Mouse (Mus musculus) myocyte (in vitro differentiated cells): ENCODE measurements around the gene Myo18b.

ENCODE experiments used
- MYOG ChIP-seq, 3 experiments: IDR thresholded peaks; one replicate each; pipeline ENCODE4 v1.6.1; 2011; ENCODE audit warnings: control low read depth in 2 of 3, low read depth in 2 of 3, mild to moderate bottlenecking in 2 of 3; ENCODE audit not compliant: insufficient read length in 2 of 3, control insufficient read depth in 1 of 3, insufficient read depth in 1 of 3
- POLR2A ChIP-seq: IDR thresholded peaks from one replicate; pipeline ENCODE4 v1.6.1; 2011; ENCODE audit warnings: low read depth, mild to moderate bottlenecking, control low read depth, moderate library complexity; ENCODE audit not compliant: insufficient read length
- POLR2AphosphoS2 ChIP-seq: IDR thresholded peaks from one replicate; pipeline ENCODE4 v1.6.1; 2011; ENCODE audit warnings: low read depth, control low read depth; ENCODE audit not compliant: insufficient read length
- USF1 ChIP-seq: IDR thresholded peaks from one replicate; pipeline ENCODE4 v1.6.1; 2011; ENCODE audit warnings: low read depth, mild to moderate bottlenecking, control low read depth, moderate library complexity

- no peak for TF ChIP-seq USF1
- TF ChIP-seq POLR2AphosphoS2 = no peak
- no peak for TF ChIP-seq MYOG (IDR thresholded peaks at IDR 0.05; ENCODE audit: control insufficient read depth in 1 of 3, insufficient read depth in 1 of 3, insufficient read length in 2 of 3, low read depth in 2 of 3)
- TF ChIP-seq POLR2A = no peak
These were observed 61.3 kb downstream of the Myo18b start for GRCm38 (mm10) chr5:112834896-112835295.
